Mouse (Mus musculus) kidney, embryonic 14.5 days (tissue): ENCODE data around the gene Tmem208. TPM values are rescaled to one million over a fixed set of nuclear protein-coding genes. Genes with fewer than 3 reads are reported as not detected.

ENCODE experiments used
- ATAC-seq: fragments of 200-750 bp; cut with Nextera tagmentation; 2 replicates; pipeline ENCODE4 v1.8.0; 2017; ENCODE audit warnings: moderate number of reproducible peaks, mild to moderate bottlenecking, moderate TSS enrichment, moderate library complexity; ENCODE audit not compliant: low FRiP score, low TSS enrichment
- H3K27ac ChIP-seq: fragments of 300-500 bp; sonication (generic); 2 replicates; pipeline ENCODE4 v1.5.1; 2014; ENCODE audit warnings: low read depth, mild to moderate bottlenecking, low read length, moderate library complexity, mixed read lengths
- H3K27me3 ChIP-seq: fragments of 300-500 bp; sonication (generic); 2 replicates; pipeline ENCODE4 v1.6.1; 2014; ENCODE audit warnings: mild to moderate bottlenecking, low read length; ENCODE audit not compliant: control insufficient read depth, insufficient read depth
- H3K36me3 ChIP-seq: fragments of 300-500 bp; sonication (generic); 2 replicates; pipeline ENCODE4 v1.6.1; 2014; ENCODE audit warnings: low read length, mixed read lengths; ENCODE audit not compliant: control insufficient read depth, insufficient read depth
- H3K4me1 ChIP-seq: fragments of 300-500 bp; sonication (generic); 2 replicates; pipeline ENCODE4 v1.6.1; 2014; ENCODE audit warnings: low read length, mixed read lengths; ENCODE audit not compliant: control insufficient read depth, insufficient read depth
- H3K4me2 ChIP-seq: fragments of 300-500 bp; sonication (generic); replicated peaks from 2 replicates; pipeline ENCODE4 v1.6.1; 2014; ENCODE audit warnings: low read depth, mild to moderate bottlenecking, low read length
- H3K4me3 ChIP-seq: fragments of 300-500 bp; sonication (generic); 2 replicates; pipeline ENCODE4 v1.5.1; 2014; ENCODE audit warnings: mild to moderate bottlenecking, low read length
- H3K9ac ChIP-seq: fragments of 300-500 bp; sonication (generic); 2 replicates; pipeline ENCODE4 v1.6.1; 2014; ENCODE audit warnings: low read depth, mild to moderate bottlenecking, low read length, moderate library complexity
- H3K9me3 ChIP-seq: fragments of 300-500 bp; sonication (generic); 2 replicates; pipeline ENCODE4 v1.6.1; 2016; ENCODE audit warnings: low read length; ENCODE audit not compliant: control insufficient read depth
- WGBS: fragments of 180-500 bp; shearing (Covaris S2); extraction: QIAGEN DNeasy Blood & Tissue Kit; methylation state at CpG from one replicate; pipeline ENCODE4 v1.1.7; 2014; 5-methylcytosine and 5-hydroxymethylcytosine counted together
- polyA plus RNA-seq: library from polyadenylated mRNA; unstranded; fragments of >200 nt; fragmentation: Nextera tagmentation; extraction: Ambion mirVana; gene quantifications from 2 replicates; pipeline ENCODE4 v1.2.1, GENCODE M21; 2014

The Tmem208 gene
- polyA plus RNA-seq, 1 experiment from 2014 or later: 120 TPM

DNA sequence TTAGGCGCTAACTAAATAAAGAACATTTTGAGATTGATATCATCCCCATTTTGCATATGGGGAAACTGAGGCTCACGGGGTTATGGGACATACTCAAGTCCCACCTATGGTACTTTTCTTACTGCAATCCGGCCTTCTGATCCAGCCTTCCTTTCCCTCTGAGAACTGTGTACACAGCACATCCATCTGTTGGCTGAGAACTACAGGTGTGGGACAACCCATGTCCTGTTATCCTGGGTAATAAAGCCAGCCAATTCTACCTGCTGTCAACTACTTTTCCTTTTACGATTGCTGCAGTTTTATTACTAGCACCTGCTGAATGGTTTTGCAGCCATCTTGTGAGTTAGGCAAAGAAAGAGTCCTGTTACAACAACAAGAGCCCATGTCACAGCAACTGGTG, 28.4 kb downstream of the Tmem208 start:
- no peak for ATAC-seq
- H3K27ac ChIP-seq: no peak overlapping the region
- no peak overlapping the region for H3K4me3 ChIP-seq
- no peaks in the 10 kb centered on the region for H3K9me3 ChIP-seq
- no peak overlapping the region for H3K9ac ChIP-seq
- H3K36me3 ChIP-seq: no peaks in the 10 kb centered on the region
- WGBS: 81% methylated on average over 4 of the region's 4 CpGs
- H3K4me1 ChIP-seq: peaks cover 7% of the 10 kb centered on the region; the same call in 1 of the 2 replicates
- H3K4me2 ChIP-seq: no peak overlapping the region
- no peaks in the 10 kb centered on the region; the same call in 1 of the 2 replicates for H3K27me3 ChIP-seq

DNA sequence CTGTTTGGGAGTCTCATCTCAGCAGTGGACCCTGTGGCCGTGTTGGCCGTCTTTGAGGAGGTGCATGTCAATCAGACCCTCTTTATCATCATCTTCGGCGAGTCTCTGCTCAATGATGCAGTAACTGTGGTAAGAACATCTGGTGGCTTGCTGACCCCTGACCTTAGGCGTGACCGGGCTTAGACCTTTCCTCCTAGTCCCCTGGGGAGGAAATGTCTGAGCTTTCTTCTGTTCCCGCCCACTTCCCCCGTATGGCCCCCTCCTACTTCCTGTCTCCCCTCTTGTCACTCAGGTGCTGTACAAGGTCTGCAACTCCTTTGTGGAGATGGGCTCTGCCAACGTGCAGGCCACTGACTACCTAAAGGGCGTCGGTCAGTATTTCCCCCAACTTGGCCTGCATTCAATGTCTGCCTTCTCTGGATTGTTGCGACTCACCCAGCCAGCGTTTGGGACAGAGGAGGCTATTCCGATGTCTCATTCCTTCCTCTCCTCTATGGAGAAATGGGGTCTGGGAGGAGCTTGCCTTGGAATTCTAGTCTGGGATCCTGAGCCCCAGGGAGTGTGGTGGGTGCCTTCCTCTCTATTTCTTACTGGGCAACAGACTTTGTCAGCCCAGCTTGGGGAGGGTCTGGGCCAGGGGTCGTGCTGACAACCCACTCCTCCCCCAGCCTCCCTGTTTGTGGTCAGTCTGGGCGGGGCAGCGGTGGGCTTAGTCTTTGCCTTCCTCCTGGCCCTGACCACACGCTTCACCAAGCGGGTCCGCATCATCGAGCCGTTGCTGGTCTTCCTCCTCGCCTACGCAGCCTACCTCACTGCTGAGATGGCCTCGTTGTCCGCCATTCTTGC, 29.2 kb downstream of the Tmem208 start:
- Histone ChIP-seq H3K27me3 (no peaks in the 10 kb centered on the region; the same call in 1 of the 2 replicates), H3K4me1 (peaks cover 7% of the 10 kb centered on the region; the same call in 1 of the 2 replicates), H3K9ac (no peak overlapping the region), H3K27ac (no peak overlapping the region), H3K36me3 (no peaks in the 10 kb centered on the region), H3K4me3 (no peak overlapping the region), H3K4me2 (no peak overlapping the region), H3K9me3 (no peaks in the 10 kb centered on the region)
- ATAC-seq: no peak
- 60% methylated on average over 26 of the region's 26 CpGs for WGBS

DNA sequence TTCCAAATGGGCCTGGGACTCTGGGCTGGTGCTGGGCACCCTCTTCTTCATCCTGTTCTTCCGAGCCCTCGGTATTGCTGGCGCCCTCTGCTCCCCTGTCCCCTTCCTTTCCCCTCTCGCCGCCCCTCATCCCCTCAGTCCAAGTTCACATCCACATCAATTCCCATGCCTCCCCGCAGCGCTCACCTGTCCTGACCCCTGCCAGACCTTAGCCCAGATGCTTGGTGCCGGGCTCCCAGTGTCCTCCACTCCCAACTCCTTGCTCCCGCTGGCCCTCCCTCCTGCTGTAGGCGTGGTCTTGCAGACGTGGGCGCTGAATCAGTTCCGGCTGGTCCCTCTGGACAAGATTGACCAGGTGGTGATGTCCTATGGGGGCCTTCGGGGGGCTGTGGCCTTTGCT, 30.5 kb downstream of the Tmem208 start:
- no peak for ATAC-seq
- H3K4me1 ChIP-seq: peaks cover 7% of the 10 kb centered on the region; the same call in 1 of the 2 replicates
- H3K4me3 ChIP-seq: no peak overlapping the region
- no peaks in the 10 kb centered on the region for H3K9me3 ChIP-seq
- H3K36me3 ChIP-seq: no peaks in the 10 kb centered on the region
- H3K4me2 ChIP-seq: no peak overlapping the region
- no peak overlapping the region for H3K27ac ChIP-seq
- H3K9ac ChIP-seq: no peak overlapping the region
- H3K27me3 ChIP-seq: no peaks in the 10 kb centered on the region; the same call in 1 of the 2 replicates
- 86% methylated on average over 14 of the region's 14 CpGs for WGBS

DNA sequence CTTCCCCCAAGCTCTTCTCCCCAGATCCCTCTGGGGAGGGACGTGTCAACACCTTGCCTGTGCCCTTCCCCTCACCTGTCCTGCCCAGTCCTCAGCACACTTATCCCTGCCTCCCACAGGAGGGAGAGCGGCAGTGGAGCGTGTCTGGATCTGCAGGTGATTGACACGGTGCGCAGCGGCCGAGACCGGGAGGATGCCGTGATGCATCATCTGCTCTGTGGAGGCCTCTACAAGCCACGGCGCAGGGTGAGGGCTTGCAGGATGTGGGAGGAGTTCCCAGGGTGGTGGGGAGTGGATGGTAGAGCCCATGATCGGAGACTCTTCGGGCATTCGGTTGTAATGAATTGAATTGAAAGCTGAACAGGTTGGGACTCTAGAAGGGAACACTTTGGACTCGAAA, 33.1 kb downstream of the Tmem208 start:
- Histone ChIP-seq H3K27me3 (no peaks in the 10 kb centered on the region; the same call in 1 of the 2 replicates), H3K27ac (no peak overlapping the region), H3K4me2 (no peak overlapping the region), H3K9ac (no peak overlapping the region), H3K4me3 (no peak overlapping the region), H3K36me3 (no peaks in the 10 kb centered on the region), H3K9me3 (no peaks in the 10 kb centered on the region), H3K4me1 (peaks cover 7% of the 10 kb centered on the region; the same call in 1 of the 2 replicates)
- 48% methylated on average over 15 of the region's 15 CpGs for WGBS
- peak; percentile 28; the same call in 1 of the 2 replicates for ATAC-seq

DNA sequence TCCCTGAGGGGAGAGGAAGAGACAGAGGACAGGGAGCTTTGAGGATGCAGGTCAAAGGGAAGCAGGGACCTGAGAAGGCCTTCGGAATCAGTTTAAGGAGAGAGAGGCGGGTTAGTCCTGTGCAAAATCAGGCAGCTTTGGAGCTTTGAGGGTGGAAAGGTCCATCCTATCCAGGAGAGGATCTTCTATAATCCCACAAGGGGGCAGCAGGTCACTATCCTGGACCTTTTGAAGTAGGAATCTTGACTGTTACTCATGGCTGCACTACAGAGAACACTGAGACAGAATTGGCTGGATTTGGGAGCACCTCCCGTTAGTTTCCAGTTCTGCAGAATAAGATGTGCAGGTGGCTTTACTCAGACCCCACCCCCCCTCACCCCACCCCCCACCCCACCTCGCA, 33.5 kb downstream of the Tmem208 start:
- Histone ChIP-seq H3K27me3 (no peaks in the 10 kb centered on the region; the same call in 1 of the 2 replicates), H3K9ac (no peak overlapping the region), H3K36me3 (no peaks in the 10 kb centered on the region), H3K4me3 (no peak overlapping the region), H3K27ac (no peak overlapping the region), H3K9me3 (no peaks in the 10 kb centered on the region), H3K4me1 (peaks cover 7% of the 10 kb centered on the region; the same call in 1 of the 2 replicates), H3K4me2 (no peak overlapping the region)
- 43% methylated on average over 4 of the region's 4 CpGs for WGBS
- 0 out of 2 replicates have a peak, but pooled peaks have one; percentile 24 for ATAC-seq

DNA sequence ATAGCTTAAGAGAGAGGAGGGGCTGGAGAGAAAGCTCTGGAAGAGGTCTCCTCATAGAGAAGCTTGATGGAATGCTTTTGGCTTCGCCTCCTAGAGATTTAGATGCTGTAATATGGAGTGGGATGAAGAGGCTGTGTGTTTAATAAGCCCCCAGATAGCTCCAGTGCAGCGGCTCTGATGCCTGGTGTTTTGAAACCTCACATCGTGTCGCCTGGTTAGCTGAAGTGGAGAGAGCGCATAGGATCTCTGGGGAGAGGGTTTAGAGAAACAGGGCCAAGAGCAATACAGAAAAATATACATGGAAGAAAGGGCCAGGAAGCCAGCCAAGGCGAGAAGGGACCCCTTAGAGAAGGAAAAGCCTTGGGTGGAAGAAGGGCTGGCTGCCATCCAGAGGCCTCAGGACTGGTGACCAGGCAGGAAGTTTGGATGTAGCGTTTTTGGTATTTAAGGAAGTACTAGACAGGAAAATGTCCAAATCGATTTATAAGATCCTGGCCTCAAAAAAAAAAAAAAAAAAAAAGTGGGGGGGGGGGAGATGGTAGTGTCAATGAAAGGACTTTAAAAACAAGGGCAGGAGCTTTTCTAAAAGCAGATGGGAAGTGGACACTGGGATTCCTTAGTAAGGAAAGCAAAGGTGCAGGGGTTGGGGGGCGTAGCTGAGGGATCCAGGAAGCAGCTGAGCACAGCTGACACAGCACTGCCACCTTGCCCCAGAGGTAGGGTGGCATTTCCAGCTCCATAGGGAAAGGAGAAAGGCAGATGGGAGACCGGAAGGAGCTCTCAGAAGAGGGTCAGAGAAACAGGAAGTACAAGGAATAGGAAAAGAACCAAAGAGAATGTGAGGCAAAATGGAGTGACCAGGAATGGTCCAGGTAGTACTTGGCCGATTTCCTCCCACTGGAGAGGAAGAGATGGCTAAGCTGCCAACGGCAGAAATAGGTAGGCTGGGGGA, 35.9 kb downstream of the Tmem208 start:
- no peaks in the 10 kb centered on the region for H3K9me3 ChIP-seq
- H3K4me1 ChIP-seq: no peaks in the 10 kb centered on the region; the same call in 1 of the 2 replicates
- H3K4me3 ChIP-seq: no peak overlapping the region
- ATAC-seq: no peak
- H3K9ac ChIP-seq: no peak overlapping the region
- no peak overlapping the region for H3K4me2 ChIP-seq
- no peaks in the 10 kb centered on the region; the same call in 1 of the 2 replicates for H3K27me3 ChIP-seq
- 0 out of 2 replicates have a peak, but pooled peaks cover 3% of the 10 kb centered on the region for H3K36me3 ChIP-seq
- 69% methylated on average over 12 of the region's 12 CpGs for WGBS
- peak overlapping the region; percentile 45; the same call in 1 of the 2 replicates for H3K27ac ChIP-seq

DNA sequence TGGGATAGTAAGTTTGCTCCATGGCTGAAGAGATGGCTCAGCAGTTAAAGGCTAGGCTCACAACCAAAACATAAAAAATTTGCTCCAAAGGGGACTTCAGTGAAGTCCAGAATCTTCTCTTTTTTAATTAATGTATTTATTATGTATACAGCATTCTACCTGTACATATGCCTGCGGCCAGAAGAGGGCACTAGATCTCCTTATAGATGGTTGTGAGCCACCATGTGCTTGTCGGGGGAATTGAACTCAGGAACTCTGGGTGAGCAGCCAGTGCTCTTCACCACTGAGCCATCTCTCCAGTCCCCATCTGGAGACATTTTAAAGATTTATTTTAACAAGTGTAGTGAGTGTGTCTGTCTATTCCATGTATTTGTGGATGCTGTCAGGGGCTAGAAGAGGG, 41.0 kb downstream of the Tmem208 start:
- H3K4me2 ChIP-seq: no peak overlapping the region
- no peak for ATAC-seq
- H3K9me3 ChIP-seq: no peaks in the 10 kb centered on the region
- no peak overlapping the region for H3K9ac ChIP-seq
- no peaks in the 10 kb centered on the region for H3K27me3 ChIP-seq
- no peak overlapping the region for H3K4me3 ChIP-seq
- H3K27ac ChIP-seq: no peak overlapping the region
- WGBS: 77% methylated on average over 2 of the region's 2 CpGs
- 0 out of 2 replicates have a peak, but pooled peaks cover 3% of the 10 kb centered on the region for H3K36me3 ChIP-seq
- no peaks in the 10 kb centered on the region; the same call in 1 of the 2 replicates for H3K4me1 ChIP-seq

DNA sequence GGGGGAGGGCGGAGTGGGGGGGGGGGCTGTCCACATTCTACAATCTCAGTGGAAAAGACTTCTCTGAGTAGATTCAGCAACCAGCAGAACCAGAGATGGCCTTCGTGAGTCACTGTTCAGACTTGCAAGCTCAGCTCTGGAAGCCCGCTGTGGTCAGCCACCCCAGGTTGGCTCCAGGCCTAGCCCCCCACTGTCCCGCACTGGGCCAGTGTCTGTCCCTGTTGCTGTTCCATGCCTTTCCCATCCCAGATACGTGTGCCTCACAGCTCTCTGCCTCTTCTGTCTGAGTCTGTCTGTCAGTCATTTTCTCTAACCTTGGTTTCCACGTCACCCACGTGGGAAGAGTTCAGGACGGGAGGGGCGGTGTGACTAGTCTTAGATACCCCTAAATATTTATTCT, 46.3 kb downstream of the Tmem208 start:
- no peak overlapping the region for H3K4me2 ChIP-seq

More for the DNA sequence above, 46.3 kb downstream of the Tmem208 start:
- no peak overlapping the region for H3K9ac ChIP-seq
- no peak overlapping the region for H3K4me3 ChIP-seq
- no peaks in the 10 kb centered on the region for H3K27me3 ChIP-seq
- 0 out of 2 replicates have a peak, but pooled peaks cover 6% of the 10 kb centered on the region for H3K4me1 ChIP-seq
- H3K9me3 ChIP-seq: 0 out of 2 replicates have a peak, but pooled peaks cover 6% of the 10 kb centered on the region
- ATAC-seq: no peak
- no peak overlapping the region for H3K27ac ChIP-seq
- H3K36me3 ChIP-seq: no peaks in the 10 kb centered on the region
- 82% methylated on average over 9 of the region's 9 CpGs for WGBS
